Comparison of ENCODE assay signal across 11 mouse cellular contexts in the genomic region with DNA sequence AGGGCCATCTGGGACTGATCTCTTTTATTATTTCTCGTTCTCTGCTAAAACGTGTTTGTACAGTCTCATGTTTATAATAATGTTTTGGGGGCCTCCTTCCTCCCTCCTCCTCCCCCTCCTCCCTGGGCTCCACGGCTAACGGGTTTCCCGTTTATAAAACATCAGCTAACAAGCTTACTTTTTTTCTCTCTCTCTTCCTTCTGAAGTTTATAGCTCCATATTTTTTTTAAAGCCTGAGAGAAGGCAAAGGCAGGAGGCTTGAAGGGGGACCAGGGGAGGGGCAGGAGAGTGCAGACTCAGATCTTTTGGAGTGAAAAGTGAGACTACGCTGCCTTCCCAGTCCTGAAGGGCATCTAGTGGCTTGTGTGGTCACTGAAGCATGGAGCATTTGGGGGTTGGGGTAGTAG.
DNase-seq lines count a peak whose midpoint lies in the region; ATAC-seq and TF ChIP-seq lines count a peak whose summit lies in the region.
"Had no signal": no experiment of that assay in that cellular context is flagged by ENCODE, and none has a peak within 500 bp of the region (broad histone marks: within the 10 kb centered on the region; RNA-seq: fewer than 3 reads in every experiment).

No protein-coding gene starts in this region.

- H3K4me1 ChIP-seq in hindbrain, embryonic 12.5 days = peaks cover 19% of the 10 kb centered on the region
- peaks cover 17% of the 10 kb centered on the region for H3K4me1 ChIP-seq in hindbrain, embryonic 13.5 days (replicated peaks)
- H3K4me1 ChIP-seq in lung, postnatal 0 days (ENCODE audit: insufficient read depth, low read depth, low read length) = no peaks in the 10 kb centered on the region
- peaks cover 18% of the 10 kb centered on the region for H3K4me1 ChIP-seq in intestine, embryonic 15.5 days (replicated peaks)
- H3K4me1 ChIP-seq in stomach, embryonic 15.5 days = peaks cover 14% of the 10 kb centered on the region

- ATAC-seq in hindbrain, embryonic 12.5 days (ENCODE audit: low FRiP score) = no peak
- no peak for ATAC-seq in hindbrain, embryonic 13.5 days (ENCODE audit: low FRiP score)
- no peak; the same call in 1 of the 2 replicates for ATAC-seq in lung, postnatal 0 days
- ATAC-seq in intestine, embryonic 15.5 days = peak; percentile 82
- ATAC-seq in stomach, embryonic 15.5 days (ENCODE audit: insufficient read depth, low FRiP score, low read depth) = peak; percentile 48; the same call in 1 of the 2 replicates
- no peak for ATAC-seq in inflammation-experienced regulatory T-cells, adult 6 months

- no peak for TF ChIP-seq CTCF in lung, postnatal 0 days (IDR thresholded peaks at IDR 0.05)

- no peak for TF ChIP-seq EP300 in lung, postnatal 0 days (IDR thresholded peaks at IDR 0.05)

- whole genome bisulfite sequencing in hindbrain, embryonic 12.5 days = 65% methylated on average over 6 of the region's 6 CpGs
- 57% methylated on average over 6 of the region's 6 CpGs for whole genome bisulfite sequencing in hindbrain, embryonic 13.5 days
- 27% methylated on average over 6 of the region's 6 CpGs for WGBS in lung, postnatal 0 days
- WGBS in intestine, embryonic 15.5 days = 27% methylated on average over 6 of the region's 6 CpGs
- WGBS in stomach, embryonic 15.5 days = 35% methylated on average over 6 of the region's 6 CpGs

- peak overlapping the region; percentile 17; the same call in 1 of the 2 replicates for H3K27ac ChIP-seq in hindbrain, embryonic 12.5 days
- no peak overlapping the region for H3K27ac ChIP-seq in hindbrain, embryonic 13.5 days
- 0 out of 2 replicates have a peak overlapping the region, but pooled peaks have one; percentile 32 for H3K27ac ChIP-seq in lung, postnatal 0 days (ENCODE audit: low read length)
- peak overlapping the region; percentile 87 for H3K27ac ChIP-seq in intestine, embryonic 15.5 days
- H3K27ac ChIP-seq in stomach, embryonic 15.5 days = peak overlapping the region; percentile 92

- DNase-seq in lung, postnatal 0 days (ENCODE audit: low spot score) = peak; percentile 27
- DNase-seq in lung, adult 18-20 months = no peak
- no peak for DNase-seq in adrenal gland, adult 8-10 months
- DNase-seq: liver; thymus, adult 2 months had no signal

- peaks cover 9% of the 10 kb centered on the region for H3K36me3 ChIP-seq in hindbrain, embryonic 12.5 days
- H3K36me3 ChIP-seq in hindbrain, embryonic 13.5 days = peaks cover 16% of the 10 kb centered on the region
- H3K36me3 ChIP-seq in lung, postnatal 0 days (ENCODE audit: insufficient read depth, low read length) = no peaks in the 10 kb centered on the region
- no peaks in the 10 kb centered on the region; the same call in 1 of the 2 replicates for H3K36me3 ChIP-seq in intestine, embryonic 15.5 days
- H3K36me3 ChIP-seq in stomach, embryonic 15.5 days = 0 out of 2 replicates have a peak, but pooled peaks cover 4% of the 10 kb centered on the region

- H3K9me3 ChIP-seq in hindbrain, embryonic 12.5 days (replicated peaks) = no peaks in the 10 kb centered on the region
- H3K9me3 ChIP-seq in hindbrain, embryonic 13.5 days = no peaks in the 10 kb centered on the region
- H3K9me3 ChIP-seq in lung, postnatal 0 days (ENCODE audit: low read length) = no peaks in the 10 kb centered on the region
- H3K9me3 ChIP-seq in intestine, embryonic 15.5 days = no peaks in the 10 kb centered on the region
- H3K9me3 ChIP-seq in stomach, embryonic 15.5 days = no peaks in the 10 kb centered on the region

- H3K4me2 ChIP-seq in hindbrain, embryonic 12.5 days (replicated peaks) = no peak overlapping the region
- H3K4me2 ChIP-seq in hindbrain, embryonic 13.5 days = no peak overlapping the region
- no peak overlapping the region for H3K4me2 ChIP-seq in lung, postnatal 0 days (replicated peaks; ENCODE audit: low read depth, low read length)
- H3K4me2 ChIP-seq in intestine, embryonic 15.5 days (replicated peaks) = no peak overlapping the region
- peak overlapping the region; percentile 6; the same call in 1 of the 2 replicates for H3K4me2 ChIP-seq in stomach, embryonic 15.5 days

- no peaks in the 10 kb centered on the region for H3K27me3 ChIP-seq in hindbrain, embryonic 12.5 days
- no peaks in the 10 kb centered on the region for H3K27me3 ChIP-seq in hindbrain, embryonic 13.5 days
- H3K27me3 ChIP-seq in lung, postnatal 0 days (replicated peaks; ENCODE audit: insufficient read depth, low read length) = no peaks in the 10 kb centered on the region
- no peaks in the 10 kb centered on the region for H3K27me3 ChIP-seq in intestine, embryonic 15.5 days (replicated peaks)
- no peaks in the 10 kb centered on the region for H3K27me3 ChIP-seq in stomach, embryonic 15.5 days (replicated peaks)

- H3K4me3 ChIP-seq in hindbrain, embryonic 12.5 days = no peak overlapping the region
- H3K4me3 ChIP-seq in hindbrain, embryonic 13.5 days = no peak overlapping the region
- H3K4me3 ChIP-seq in lung, postnatal 0 days (ENCODE audit: low read depth, low read length) = no peak overlapping the region
- no peak overlapping the region for H3K4me3 ChIP-seq in intestine, embryonic 15.5 days (replicated peaks)
- H3K4me3 ChIP-seq in stomach, embryonic 15.5 days (replicated peaks) = no peak overlapping the region
- H3K4me3 ChIP-seq: myocyte had no signal

- no peak overlapping the region for H3K9ac ChIP-seq in hindbrain, embryonic 12.5 days
- H3K9ac ChIP-seq in hindbrain, embryonic 13.5 days = no peak overlapping the region
- no peak overlapping the region for H3K9ac ChIP-seq in lung, postnatal 0 days (replicated peaks; ENCODE audit: low read depth)
- H3K9ac ChIP-seq in intestine, embryonic 15.5 days = no peak overlapping the region
- no peak overlapping the region for H3K9ac ChIP-seq in stomach, embryonic 15.5 days

Comparison
In these comparisons a context has a peak if more than half of its experiments do, and no peak if none do; other contexts are left out.
1. ATAC-seq: peak in intestine, embryonic 15.5 days (single experiment) and stomach, embryonic 15.5 days (single experiment); none in hindbrain, embryonic 12.5 days (single experiment), hindbrain, embryonic 13.5 days (single experiment), lung, postnatal 0 days (single experiment) and inflammation-experienced regulatory T-cells, adult 6 months (single experiment).